Mouse (Mus musculus) stomach, postnatal 0 days (tissue): ENCODE measurements around the gene Pcbp1.
"Not testable (repeated sequence)": the region's sequence is repeated elsewhere in the genome, so short reads cannot be mapped to it uniquely, and the experiment has no call there.

ENCODE experiments used
- CTCF ChIP-seq: IDR thresholded peaks from 2 replicates; pipeline ENCODE4 v1.5.1; 2016; ENCODE audit warnings: antibody characterized with exemption, low read depth, mild to moderate bottlenecking, moderate library complexity
- EP300 ChIP-seq: optimal IDR thresholded peaks from 2 replicates; pipeline ENCODE3; 2016; ENCODE audit warnings: antibody characterized with exemption

GRCm38 (mm10) chr6:86557182-86557581 lies 31.1 kb upstream of the Pcbp1 start:
- peak; percentile 52 for TF ChIP-seq CTCF
- TF ChIP-seq EP300 = not testable (repeated sequence)
